Mouse (Mus musculus) hindbrain, postnatal 0 days (tissue): ENCODE measurements around the gene Vsig2. TPM values are rescaled to one million over a fixed set of nuclear protein-coding genes. Genes with fewer than 3 reads are reported as not detected.

Source experiments
- ATAC-seq: fragments of 200-750 bp; cut with Nextera tagmentation; 2 replicates; pipeline ENCODE4 v1.8.0; 2017; ENCODE audit warnings: mild to moderate bottlenecking, moderate TSS enrichment, moderate library complexity
- DNase-seq: peaks from one replicate; pipeline ENCODE4 v3.0.0-alpha.2; 2015; ENCODE audit warnings: low spot score
- H3K27ac ChIP-seq: fragments of 300-500 bp; sonication (generic); 2 replicates; pipeline ENCODE4 v1.5.1; 2014; ENCODE audit warnings: mild to moderate bottlenecking
- H3K27me3 ChIP-seq: fragments of 300-500 bp; sonication (generic); 2 replicates; pipeline ENCODE4 v1.6.1; 2014; ENCODE audit warnings: low read length, mixed read lengths; ENCODE audit not compliant: insufficient read depth
- H3K36me3 ChIP-seq: fragments of 300-500 bp; sonication (generic); 2 replicates; pipeline ENCODE4 v1.6.1; 2014; ENCODE audit warnings: low read length, mixed read lengths; ENCODE audit not compliant: insufficient read depth
- H3K4me1 ChIP-seq: fragments of 300-500 bp; sonication (generic); 2 replicates; pipeline ENCODE4 v1.6.1; 2014; ENCODE audit warnings: antibody characterized with exemption, low read length, mixed read lengths; ENCODE audit not compliant: insufficient read depth
- H3K4me2 ChIP-seq: fragments of 300-500 bp; sonication (generic); 2 replicates; pipeline ENCODE4 v1.6.1; 2014; ENCODE audit warnings: low read depth, mild to moderate bottlenecking, low read length, moderate library complexity, mixed read lengths
- H3K4me3 ChIP-seq: fragments of 300-500 bp; sonication (generic); 2 replicates; pipeline ENCODE4 v1.5.1; 2014; ENCODE audit warnings: low read length
- H3K9ac ChIP-seq: fragments of 300-500 bp; sonication (generic); replicated peaks from 2 replicates; pipeline ENCODE4 v1.6.1; 2014; ENCODE audit warnings: mild to moderate bottlenecking, low read length, moderate library complexity, mixed read lengths
- H3K9me3 ChIP-seq: fragments of 300-500 bp; sonication (generic); 2 replicates; pipeline ENCODE4 v1.6.1; 2016; ENCODE audit warnings: low read length, mixed read lengths
- CTCF ChIP-seq: IDR thresholded peaks from 2 replicates; pipeline ENCODE4 v1.5.1; 2016; ENCODE audit warnings: antibody characterized with exemption, control low read depth, low read depth
- WGBS: fragments of 180-500 bp; shearing (Covaris S2); extraction: QIAGEN DNeasy Blood & Tissue Kit; methylation state at CpG from one replicate; pipeline ENCODE4 v1.1.7; 2014; 5-methylcytosine and 5-hydroxymethylcytosine counted together
- polyA plus RNA-seq: library from polyadenylated mRNA; unstranded; fragments of >200 nt; fragmentation: Nextera tagmentation; extraction: Ambion mirVana; gene quantifications from 2 replicates; pipeline ENCODE4 v1.2.1, GENCODE M21; 2015
- total RNA-seq: library from RNA; depleted of rRNA; stranded (reverse); fragments of >200 nt; gene quantifications from 2 replicates; pipeline ENCODE4 v1.2.3, GENCODE M21; 2014

The Vsig2 gene
- total and polyA plus RNA-seq, 2 experiments from 2014 or later, result 1.6 to 3.9 TPM

GRCm38 (mm10) chr9:37541851-37542642, 3.0 kb downstream of the Vsig2 start:
- Histone ChIP-seq H3K4me2 (no peak overlapping the region), H3K4me1 (peaks cover 8% of the 10 kb centered on the region), H3K4me3 (no peak overlapping the region), H3K27me3 (0 out of 2 replicates have a peak, but pooled peaks cover 13% of the 10 kb centered on the region), H3K9ac (no peak overlapping the region), H3K9me3 (no peaks in the 10 kb centered on the region), H3K36me3 (no peaks in the 10 kb centered on the region; the same call in 1 of the 2 replicates), H3K27ac (no peak overlapping the region)
- no peak for TF ChIP-seq CTCF
- ATAC-seq, result no peak
- DNase-seq, result no peak
- 74% methylated on average over 7 of the region's 7 CpGs for whole genome bisulfite sequencing

GRCm38 (mm10) chr9:37543869-37544440, 4.9 kb downstream of the Vsig2 start:
- Histone ChIP-seq H3K27ac (no peak overlapping the region), H3K36me3 (no peaks in the 10 kb centered on the region), H3K4me1 (peaks cover 8% of the 10 kb centered on the region), H3K27me3 (peaks cover 17% of the 10 kb centered on the region; the same call in 1 of the 2 replicates), H3K9me3 (no peaks in the 10 kb centered on the region), H3K9ac (no peak overlapping the region), H3K4me2 (peak overlapping the region; percentile 62), H3K4me3 (peak overlapping the region; percentile 31)
- no peak for TF ChIP-seq CTCF
- DNase-seq, result no peak
- no peak for ATAC-seq
- WGBS, result 33% methylated on average over 12 of the region's 12 CpGs

GRCm38 (mm10) chr9:37544447-37545165, 5.6 kb downstream of the Vsig2 start:
- TF ChIP-seq CTCF, result peak; percentile 78
- H3K36me3 ChIP-seq, result no peaks in the 10 kb centered on the region
- 2% methylated on average over 29 of the region's 29 CpGs for WGBS

GRCm38 (mm10) chr9:37545166-37545610, 6.1 kb downstream of the Vsig2 start:
- no peak for DNase-seq
- H3K4me3 ChIP-seq, result peak overlapping the region; percentile 31
- TF ChIP-seq CTCF, result no peak
- 13% methylated on average over 17 of the region's 17 CpGs for WGBS
- peaks cover 8% of the 10 kb centered on the region for H3K4me1 ChIP-seq
- no peak overlapping the region for H3K27ac ChIP-seq
- peak overlapping the region; percentile 62 for H3K4me2 ChIP-seq
- no peaks in the 10 kb centered on the region for H3K9me3 ChIP-seq
- H3K9ac ChIP-seq, result 0 out of 2 replicates have a peak overlapping the region, but pooled peaks have one; percentile 21
- H3K27me3 ChIP-seq, result peaks cover 23% of the 10 kb centered on the region
- ATAC-seq, result peak; percentile 71
- H3K36me3 ChIP-seq, result no peaks in the 10 kb centered on the region

More at GRCm38 (mm10) chr9:37544447-37545165, 5.6 kb downstream of the Vsig2 start:
- Histone ChIP-seq H3K4me2 (peak overlapping the region; percentile 62), H3K27me3 (peaks cover 19% of the 10 kb centered on the region), H3K4me1 (peaks cover 8% of the 10 kb centered on the region), H3K27ac (no peak overlapping the region), H3K9me3 (no peaks in the 10 kb centered on the region), H3K4me3 (peak overlapping the region; percentile 31), H3K9ac (0 out of 2 replicates have a peak overlapping the region, but pooled peaks have one; percentile 21)
- ATAC-seq (peak; percentile 28; the same call in 1 of the 2 replicates), DNase-seq (peak; percentile 82)

GRCm38 (mm10) chr9:37545847-37546452, 6.9 kb downstream of the Vsig2 start:
- Histone ChIP-seq H3K4me1 (peaks cover 8% of the 10 kb centered on the region), H3K4me2 (peak overlapping the region; percentile 62; the same call in 1 of the 2 replicates), H3K4me3 (no peak overlapping the region), H3K9ac (no peak overlapping the region), H3K36me3 (no peaks in the 10 kb centered on the region), H3K27ac (no peak overlapping the region), H3K9me3 (no peaks in the 10 kb centered on the region), H3K27me3 (peaks cover 23% of the 10 kb centered on the region)
- WGBS, result 21% methylated on average over 27 of the region's 27 CpGs
- DNase-seq, result no peak
- no peak for TF ChIP-seq CTCF
- ATAC-seq, result no peak

GRCm38 (mm10) chr9:37546889-37547288, 7.8 kb downstream of the Vsig2 start:
- ATAC-seq, result no peak
- Histone ChIP-seq H3K4me2 (no peak overlapping the region), H3K27me3 (peaks cover 27% of the 10 kb centered on the region)

More at GRCm38 (mm10) chr9:37546889-37547288, 7.8 kb downstream of the Vsig2 start:
- H3K9ac ChIP-seq, result no peak overlapping the region
- WGBS, result 65% methylated on average over 1 of the region's 1 CpGs
- no peak overlapping the region for H3K4me3 ChIP-seq
- H3K4me1 ChIP-seq, result peaks cover 8% of the 10 kb centered on the region
- 0 out of 2 replicates have a peak, but pooled peaks have one; percentile 26 for TF ChIP-seq CTCF
- no peak overlapping the region for H3K27ac ChIP-seq
- no peaks in the 10 kb centered on the region for H3K36me3 ChIP-seq
- DNase-seq, result no peak
- H3K9me3 ChIP-seq, result no peaks in the 10 kb centered on the region
